Mouse (Mus musculus): ENCODE data around the gene Myo1b. TPM values are rescaled to one million over a fixed set of nuclear protein-coding genes. Genes with fewer than 3 reads are reported as not detected.

Myo1b gene
- polyA plus RNA-seq, 1 experiment from 2014 or later, result 80.4 TPM

- H3K9ac ChIP-seq (ENCODE audit: low read length), result no peak overlapping the region
- H3K4me1 ChIP-seq (replicated peaks; ENCODE audit: control insufficient read depth, insufficient read depth, low read length), result no peaks in the 10 kb centered on the region
- no peak overlapping the region for H3K4me3 ChIP-seq (ENCODE audit: low read length)
- 43% methylated on average over 6 of the region's 6 CpGs for WGBS
- H3K9me3 ChIP-seq (ENCODE audit: control insufficient read depth, low read length), result no peaks in the 10 kb centered on the region
- no peak overlapping the region for H3K27ac ChIP-seq (ENCODE audit: low read length)
- H3K36me3 ChIP-seq (ENCODE audit: control insufficient read depth, insufficient read depth, low read length), result peaks cover 25% of the 10 kb centered on the region
- H3K27me3 ChIP-seq (ENCODE audit: control insufficient read depth, insufficient read depth, low read depth, low read length), result no peaks in the 10 kb centered on the region
- peak; percentile 43; the same call in 1 of the 2 replicates for ATAC-seq (ENCODE audit: low read depth)
- no peak overlapping the region for H3K4me2 ChIP-seq (ENCODE audit: low read depth, low read length)
Observed at GRCm38 (mm10) chr1:51789269-51789668, 126.6 kb downstream of the Myo1b start.

- ATAC-seq (ENCODE audit: low read depth), result peak; percentile 77
- H3K4me3 ChIP-seq (ENCODE audit: low read length), result no peak overlapping the region
- H3K4me2 ChIP-seq (ENCODE audit: low read depth, low read length), result no peak overlapping the region
- H3K4me1 ChIP-seq (replicated peaks; ENCODE audit: control insufficient read depth, insufficient read depth, low read length), result no peaks in the 10 kb centered on the region; the same call in 1 of the 2 replicates
- no peaks in the 10 kb centered on the region for H3K9me3 ChIP-seq (ENCODE audit: control insufficient read depth, low read length)
- no peak overlapping the region for H3K27ac ChIP-seq (ENCODE audit: low read length)
- 33% methylated on average over 6 of the region's 6 CpGs for WGBS
- H3K36me3 ChIP-seq (ENCODE audit: control insufficient read depth, insufficient read depth, low read length), result peaks cover 13% of the 10 kb centered on the region
- H3K9ac ChIP-seq (ENCODE audit: low read length), result no peak overlapping the region
- H3K27me3 ChIP-seq (ENCODE audit: control insufficient read depth, insufficient read depth, low read depth, low read length), result no peaks in the 10 kb centered on the region
Observed at GRCm38 (mm10) chr1:51782091-51782490, 133.8 kb downstream of the Myo1b start.

GRCm38 (mm10) chr1:51780357-51780756 lies 135.5 kb downstream of the Myo1b start:
- no peak; the same call in 1 of the 2 replicates for ATAC-seq (ENCODE audit: low read depth)
- Histone ChIP-seq H3K4me2 (ENCODE audit: low read depth, low read length) (no peak overlapping the region), H3K27me3 (ENCODE audit: control insufficient read depth, insufficient read depth, low read depth, low read length) (no peaks in the 10 kb centered on the region), H3K27ac (ENCODE audit: low read length) (no peak overlapping the region), H3K9me3 (ENCODE audit: control insufficient read depth, low read length) (no peaks in the 10 kb centered on the region), H3K36me3 (ENCODE audit: control insufficient read depth, insufficient read depth, low read length) (peaks cover 19% of the 10 kb centered on the region), H3K4me1 (replicated peaks; ENCODE audit: control insufficient read depth, insufficient read depth, low read length) (no peaks in the 10 kb centered on the region; the same call in 1 of the 2 replicates), H3K9ac (ENCODE audit: low read length) (no peak overlapping the region), H3K4me3 (ENCODE audit: low read length) (no peak overlapping the region)

- no peaks in the 10 kb centered on the region; the same call in 1 of the 2 replicates for H3K4me1 ChIP-seq (replicated peaks; ENCODE audit: control insufficient read depth, insufficient read depth, low read length)
- 81% methylated on average over 7 of the region's 7 CpGs for WGBS
- no peak for ATAC-seq (ENCODE audit: low read depth)
- H3K9ac ChIP-seq (ENCODE audit: low read length), result no peak overlapping the region
- no peak overlapping the region for H3K4me3 ChIP-seq (ENCODE audit: low read length)
- H3K4me2 ChIP-seq (ENCODE audit: low read depth, low read length), result no peak overlapping the region
- H3K27ac ChIP-seq (ENCODE audit: low read length), result no peak overlapping the region
- no peaks in the 10 kb centered on the region for H3K9me3 ChIP-seq (ENCODE audit: control insufficient read depth, low read length)
- no peaks in the 10 kb centered on the region for H3K27me3 ChIP-seq (ENCODE audit: control insufficient read depth, insufficient read depth, low read depth, low read length)
- peaks cover 30% of the 10 kb centered on the region for H3K36me3 ChIP-seq (ENCODE audit: control insufficient read depth, insufficient read depth, low read length)
Observed at GRCm38 (mm10) chr1:51778241-51778640, 137.6 kb downstream of the Myo1b start.

- peaks cover 32% of the 10 kb centered on the region for H3K36me3 ChIP-seq (ENCODE audit: control insufficient read depth, insufficient read depth, low read length)
- WGBS, result 71% methylated on average over 5 of the region's 5 CpGs
Observed at GRCm38 (mm10) chr1:51770504-51770871, 145.4 kb downstream of the Myo1b start.

GRCm38 (mm10) chr1:51769815-51770503 lies 145.9 kb downstream of the Myo1b start:
- ATAC-seq (ENCODE audit: low read depth), result no peak
- Histone ChIP-seq H3K27me3 (ENCODE audit: control insufficient read depth, insufficient read depth, low read depth, low read length) (no peaks in the 10 kb centered on the region), H3K4me3 (ENCODE audit: low read length) (no peak overlapping the region), H3K9me3 (ENCODE audit: control insufficient read depth, low read length) (no peaks in the 10 kb centered on the region), H3K4me1 (replicated peaks; ENCODE audit: control insufficient read depth, insufficient read depth, low read length) (no peaks in the 10 kb centered on the region), H3K27ac (ENCODE audit: low read length) (no peak overlapping the region), H3K4me2 (ENCODE audit: low read depth, low read length) (no peak overlapping the region), H3K36me3 (ENCODE audit: control insufficient read depth, insufficient read depth, low read length) (peaks cover 28% of the 10 kb centered on the region), H3K9ac (ENCODE audit: low read length) (no peak overlapping the region)
- WGBS, result 81% methylated on average over 12 of the region's 12 CpGs

More at GRCm38 (mm10) chr1:51770504-51770871, 145.4 kb downstream of the Myo1b start:
- Histone ChIP-seq H3K4me3 (ENCODE audit: low read length) (no peak overlapping the region), H3K4me1 (replicated peaks; ENCODE audit: control insufficient read depth, insufficient read depth, low read length) (no peaks in the 10 kb centered on the region), H3K27ac (ENCODE audit: low read length) (no peak overlapping the region), H3K27me3 (ENCODE audit: control insufficient read depth, insufficient read depth, low read depth, low read length) (no peaks in the 10 kb centered on the region), H3K4me2 (ENCODE audit: low read depth, low read length) (no peak overlapping the region), H3K9me3 (ENCODE audit: control insufficient read depth, low read length) (no peaks in the 10 kb centered on the region), H3K9ac (ENCODE audit: low read length) (no peak overlapping the region)
- no peak for ATAC-seq (ENCODE audit: low read depth)

- Histone ChIP-seq H3K9ac (ENCODE audit: low read length) (no peak overlapping the region), H3K36me3 (ENCODE audit: control insufficient read depth, insufficient read depth, low read length) (peaks cover 18% of the 10 kb centered on the region), H3K27ac (ENCODE audit: low read length) (no peak overlapping the region), H3K4me2 (ENCODE audit: low read depth, low read length) (no peak overlapping the region), H3K4me3 (ENCODE audit: low read length) (no peak overlapping the region), H3K27me3 (ENCODE audit: control insufficient read depth, insufficient read depth, low read depth, low read length) (no peaks in the 10 kb centered on the region), H3K9me3 (ENCODE audit: control insufficient read depth, low read length) (no peaks in the 10 kb centered on the region), H3K4me1 (replicated peaks; ENCODE audit: control insufficient read depth, insufficient read depth, low read length) (no peaks in the 10 kb centered on the region)
- ATAC-seq (ENCODE audit: low read depth), result no peak
- 92% methylated on average over 4 of the region's 4 CpGs for WGBS
Observed at GRCm38 (mm10) chr1:51766271-51766670, 149.6 kb downstream of the Myo1b start.

- Histone ChIP-seq H3K27ac (ENCODE audit: low read length) (no peak overlapping the region), H3K36me3 (ENCODE audit: control insufficient read depth, insufficient read depth, low read length) (peaks cover 17% of the 10 kb centered on the region), H3K9ac (ENCODE audit: low read length) (no peak overlapping the region), H3K4me2 (ENCODE audit: low read depth, low read length) (no peak overlapping the region), H3K9me3 (ENCODE audit: control insufficient read depth, low read length) (no peaks in the 10 kb centered on the region), H3K4me3 (ENCODE audit: low read length) (no peak overlapping the region), H3K4me1 (replicated peaks; ENCODE audit: control insufficient read depth, insufficient read depth, low read length) (no peaks in the 10 kb centered on the region), H3K27me3 (ENCODE audit: control insufficient read depth, insufficient read depth, low read depth, low read length) (no peaks in the 10 kb centered on the region)
- WGBS, result 77% methylated on average over 5 of the region's 5 CpGs
- ATAC-seq (ENCODE audit: low read depth), result no peak
Observed at GRCm38 (mm10) chr1:51765156-51765555, 150.7 kb downstream of the Myo1b start.

GRCm38 (mm10) chr1:51759657-51760056 lies 156.2 kb downstream of the Myo1b start:
- 74% methylated on average over 6 of the region's 6 CpGs for WGBS
- peaks cover 24% of the 10 kb centered on the region for H3K36me3 ChIP-seq (ENCODE audit: control insufficient read depth, insufficient read depth, low read length)

More at GRCm38 (mm10) chr1:51759657-51760056, 156.2 kb downstream of the Myo1b start:
- Histone ChIP-seq H3K27me3 (ENCODE audit: control insufficient read depth, insufficient read depth, low read depth, low read length) (no peaks in the 10 kb centered on the region), H3K9ac (ENCODE audit: low read length) (no peak overlapping the region), H3K4me3 (ENCODE audit: low read length) (no peak overlapping the region), H3K4me2 (ENCODE audit: low read depth, low read length) (no peak overlapping the region), H3K9me3 (ENCODE audit: control insufficient read depth, low read length) (no peaks in the 10 kb centered on the region), H3K4me1 (replicated peaks; ENCODE audit: control insufficient read depth, insufficient read depth, low read length) (no peaks in the 10 kb centered on the region), H3K27ac (ENCODE audit: low read length) (no peak overlapping the region)
- no peak; the same call in 1 of the 2 replicates for ATAC-seq (ENCODE audit: low read depth)

Data from lung, embryonic 16.5 days (tissue).